Mouse (Mus musculus) cerebellum, adult 2 months (tissue): ENCODE measurements around the gene Clec3b.

Experiments
- CTCF ChIP-seq: fragments of 200-500 bp; IDR thresholded peaks from 2 replicates; pipeline ENCODE4 v1.5.1; 2011; ENCODE audit warnings: low read depth, mild to moderate bottlenecking, control low read depth, low read length, moderate library complexity, borderline replicate concordance; ENCODE audit not compliant: insufficient read depth
- POLR2A ChIP-seq: fragments of 200-500 bp; IDR thresholded peaks from 2 replicates; pipeline ENCODE4 v1.6.1; 2011; ENCODE audit warnings: low read length, control low read depth, borderline replicate concordance; ENCODE audit not compliant: insufficient read depth

GRCm38 (mm10) chr9:123151561-123151960 is 815 bp downstream of the Clec3b start:
- TF ChIP-seq CTCF (no peak), POLR2A (no peak)
